Mouse (Mus musculus) testis, adult 2 months (tissue): ENCODE data around the gene Fbxw4. TPM values are rescaled to one million over a fixed set of nuclear protein-coding genes. Genes with fewer than 3 reads are reported as not detected.

ENCODE experiments used
- H3K27ac ChIP-seq: fragments of 200-500 bp; 2 replicates; pipeline ENCODE4 v1.5.1; 2012; ENCODE audit warnings: low read depth, low read length; ENCODE audit not compliant: control insufficient read depth, insufficient read depth
- H3K27me3 ChIP-seq: fragments of 200-500 bp; 2 replicates; pipeline ENCODE4 v1.6.1; 2012; ENCODE audit warnings: mild to moderate bottlenecking, low read length, moderate library complexity; ENCODE audit not compliant: control insufficient read depth, insufficient read depth
- H3K36me3 ChIP-seq: fragments of 200-500 bp; 2 replicates; pipeline ENCODE4 v1.6.1; 2012; ENCODE audit warnings: mild to moderate bottlenecking, low read length; ENCODE audit not compliant: control insufficient read depth, insufficient read depth
- H3K4me1 ChIP-seq: fragments of 200-500 bp; 2 replicates; pipeline ENCODE4 v1.6.1; 2012; ENCODE audit warnings: low read length; ENCODE audit not compliant: control insufficient read depth, insufficient read depth
- H3K4me3 ChIP-seq: fragments of 200-500 bp; 2 replicates; pipeline ENCODE4 v1.5.1; 2012; ENCODE audit warnings: low read depth, mild to moderate bottlenecking, low read length, moderate library complexity, mixed read lengths; ENCODE audit not compliant: control insufficient read depth
- CTCF ChIP-seq: fragments of 200-500 bp; IDR thresholded peaks from 2 replicates; pipeline ENCODE4 v1.5.1; 2012; ENCODE audit warnings: low read depth, mild to moderate bottlenecking, inconsistent platforms, low read length, moderate library complexity; ENCODE audit not compliant: control insufficient read depth, insufficient read depth, insufficient replicate concordance
- POLR2A ChIP-seq: fragments of 200-500 bp; IDR thresholded peaks from 2 replicates; pipeline ENCODE4 v1.6.1; 2012; ENCODE audit warnings: low read depth, mild to moderate bottlenecking, inconsistent platforms, low read length, moderate library complexity; ENCODE audit not compliant: control insufficient read depth
- polyA plus RNA-seq: library from polyadenylated mRNA; depleted of rRNA; stranded (reverse); fragments of >200 nt; gene quantifications from 2 replicates; pipeline ENCODE4 v1.2.3, GENCODE M21; 2012

Gene Fbxw4
- polyA plus RNA-seq, 1 experiment = 21.5 TPM

DNA sequence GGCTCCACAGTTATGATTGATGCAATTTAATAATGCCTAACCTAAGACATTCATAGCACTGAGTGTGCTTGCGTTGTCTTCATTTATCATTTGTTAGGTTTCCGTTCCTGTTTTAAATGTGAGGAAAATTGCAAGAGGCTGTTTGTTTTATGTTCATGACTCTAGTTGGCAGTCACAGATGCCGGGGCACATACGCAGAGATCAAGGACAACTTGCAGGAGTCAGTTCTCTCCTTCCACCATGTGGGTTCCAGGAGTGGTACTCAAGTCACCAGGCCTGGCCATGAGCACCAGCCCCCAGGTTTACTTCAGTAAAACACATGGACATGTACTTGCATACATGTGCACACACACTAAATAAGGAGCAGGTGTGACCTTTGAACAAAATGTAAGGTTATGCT, 8.9 kb upstream of the Fbxw4 start:
- TF ChIP-seq CTCF (no peak), POLR2A (no peak)

DNA sequence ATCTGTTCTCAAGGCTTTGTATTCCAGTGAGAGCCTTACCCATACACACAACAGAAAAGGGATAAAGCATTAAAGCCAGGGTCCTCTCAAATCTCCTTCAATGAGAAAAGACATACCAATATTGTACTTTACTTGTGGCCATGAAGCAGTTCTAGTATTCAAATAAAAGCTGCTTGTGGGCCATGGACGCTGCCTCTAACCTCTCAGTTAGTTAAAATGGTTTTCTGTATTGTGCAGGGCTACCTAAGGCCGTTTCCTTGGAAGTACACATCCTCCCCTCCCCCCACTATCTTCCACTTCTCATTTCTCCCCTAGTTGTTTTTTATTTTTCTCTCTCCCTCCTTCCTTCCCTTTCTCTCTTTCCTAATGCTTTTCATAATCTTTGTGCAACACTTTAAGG, 3.7 kb upstream of the Fbxw4 start:
- H3K36me3 ChIP-seq = no peaks in the 10 kb centered on the region
- TF ChIP-seq CTCF (no peak), POLR2A (no peak)
- no peak overlapping the region for H3K27ac ChIP-seq
- no peaks in the 10 kb centered on the region for H3K27me3 ChIP-seq
- peaks cover 7% of the 10 kb centered on the region for H3K4me1 ChIP-seq
- H3K4me3 ChIP-seq = no peak overlapping the region

More for the DNA sequence above, 8.9 kb upstream of the Fbxw4 start:
- no peak overlapping the region for H3K4me3 ChIP-seq
- no peaks in the 10 kb centered on the region for H3K27me3 ChIP-seq
- H3K4me1 ChIP-seq = no peaks in the 10 kb centered on the region
- H3K27ac ChIP-seq = no peak overlapping the region
- H3K36me3 ChIP-seq = no peaks in the 10 kb centered on the region

- H3K27ac ChIP-seq = peak overlapping the region; percentile 86
- peaks cover 7% of the 10 kb centered on the region for H3K4me1 ChIP-seq
- H3K36me3 ChIP-seq = no peaks in the 10 kb centered on the region
- TF ChIP-seq CTCF (no peak), POLR2A (no peak)
- H3K27me3 ChIP-seq = no peaks in the 10 kb centered on the region
- peak overlapping the region; percentile 92 for H3K4me3 ChIP-seq
Measured at GRCm38 (mm10) chr19:45660503-45660790, 335 bp upstream of the Fbxw4 start.

DNA sequence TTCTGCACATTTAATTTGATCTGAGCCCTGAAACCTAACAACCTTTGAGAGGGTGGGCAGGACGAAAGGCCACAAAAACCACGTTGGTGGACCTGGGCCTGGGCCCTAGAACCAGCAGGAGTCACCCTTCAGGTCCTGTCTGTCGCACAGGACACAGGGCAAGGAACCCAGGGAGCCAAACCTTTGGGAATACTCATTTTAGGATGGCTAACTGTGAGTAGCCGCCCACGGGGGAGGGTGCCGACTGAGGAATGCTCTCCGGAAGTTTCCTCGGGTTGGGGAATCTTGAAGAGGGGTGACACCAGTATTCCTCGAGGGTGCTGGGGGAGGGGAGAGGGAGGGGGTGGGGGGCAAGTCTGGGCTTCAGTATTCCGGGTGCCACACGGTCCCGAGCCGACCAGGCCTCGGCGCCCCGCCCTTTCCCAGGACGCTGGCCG, 793 bp downstream of the Fbxw4 start:
- Histone ChIP-seq H3K27ac (peak overlapping the region; percentile 91), H3K4me1 (peaks cover 7% of the 10 kb centered on the region), H3K27me3 (no peaks in the 10 kb centered on the region), H3K36me3 (no peaks in the 10 kb centered on the region), H3K4me3 (peak overlapping the region; percentile 92)
- no peak for TF ChIP-seq POLR2A
- no peak for TF ChIP-seq CTCF

DNA sequence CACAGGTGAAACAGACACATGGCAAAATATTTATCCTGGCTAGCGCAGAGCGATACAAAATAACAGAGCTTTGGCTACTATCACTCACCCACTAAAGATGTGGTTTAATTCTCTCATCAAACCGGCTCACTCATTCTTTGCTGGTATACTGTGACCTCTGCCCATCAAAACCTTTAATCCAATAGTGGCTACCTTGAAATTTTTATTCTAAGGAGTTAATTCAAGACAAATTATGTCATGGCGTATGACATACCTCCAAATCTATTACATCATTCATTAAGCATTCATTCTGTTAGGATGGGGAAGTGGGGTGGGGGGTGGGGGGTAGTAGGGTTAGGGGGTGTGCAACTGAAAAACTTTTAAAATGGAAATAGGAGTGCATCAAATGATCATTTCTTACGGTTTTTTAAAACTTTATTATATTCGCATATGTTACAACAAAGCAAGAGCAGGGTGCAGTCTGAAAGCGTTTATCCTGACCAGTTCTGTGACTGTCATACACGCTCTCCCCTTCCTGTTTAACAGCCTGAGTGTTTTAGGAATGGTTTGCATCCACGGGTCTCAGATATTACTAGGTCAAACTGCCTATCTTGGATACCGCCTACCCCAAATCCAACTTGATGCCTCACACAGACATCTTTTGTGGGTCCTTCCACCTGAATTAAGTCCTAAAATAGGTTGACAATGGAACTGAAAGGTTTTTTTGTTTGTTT, 1.4 kb downstream of the Fbxw4 start:
- Histone ChIP-seq H3K27me3 (no peaks in the 10 kb centered on the region), H3K36me3 (no peaks in the 10 kb centered on the region), H3K4me1 (peaks cover 7% of the 10 kb centered on the region), H3K4me3 (peak overlapping the region; percentile 92), H3K27ac (no peak overlapping the region)
- TF ChIP-seq CTCF (no peak), POLR2A (no peak)

DNA sequence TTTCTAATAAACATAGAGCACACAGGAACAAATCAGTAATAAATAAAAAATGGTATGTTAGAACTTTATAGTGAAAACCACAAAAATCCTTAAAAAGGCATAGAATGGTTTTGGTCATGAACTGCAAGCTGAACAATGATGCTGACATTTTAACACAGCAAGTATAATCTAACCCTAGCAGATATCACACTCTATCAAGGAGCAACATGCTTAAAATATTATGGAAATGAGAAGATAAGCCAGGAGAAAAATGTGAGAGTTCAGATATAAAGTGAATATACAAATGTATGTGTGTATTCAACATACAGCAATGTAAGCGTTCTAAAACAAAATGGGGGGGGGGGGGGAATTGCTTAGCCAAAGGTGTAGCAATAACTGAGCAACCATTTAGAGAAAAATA, 2.3 kb downstream of the Fbxw4 start:
- Histone ChIP-seq H3K36me3 (no peaks in the 10 kb centered on the region), H3K27ac (no peak overlapping the region), H3K4me3 (no peak overlapping the region), H3K27me3 (no peaks in the 10 kb centered on the region), H3K4me1 (peaks cover 7% of the 10 kb centered on the region)
- TF ChIP-seq POLR2A (no peak), CTCF (no peak)

- no peaks in the 10 kb centered on the region for H3K36me3 ChIP-seq
- no peaks in the 10 kb centered on the region for H3K27me3 ChIP-seq
- H3K4me3 ChIP-seq = no peak overlapping the region
- TF ChIP-seq POLR2A (no peak), CTCF (no peak)
- peaks cover 7% of the 10 kb centered on the region for H3K4me1 ChIP-seq
- no peak overlapping the region for H3K27ac ChIP-seq
Measured at GRCm38 (mm10) chr19:45656810-45657595, 3.1 kb downstream of the Fbxw4 start.

DNA sequence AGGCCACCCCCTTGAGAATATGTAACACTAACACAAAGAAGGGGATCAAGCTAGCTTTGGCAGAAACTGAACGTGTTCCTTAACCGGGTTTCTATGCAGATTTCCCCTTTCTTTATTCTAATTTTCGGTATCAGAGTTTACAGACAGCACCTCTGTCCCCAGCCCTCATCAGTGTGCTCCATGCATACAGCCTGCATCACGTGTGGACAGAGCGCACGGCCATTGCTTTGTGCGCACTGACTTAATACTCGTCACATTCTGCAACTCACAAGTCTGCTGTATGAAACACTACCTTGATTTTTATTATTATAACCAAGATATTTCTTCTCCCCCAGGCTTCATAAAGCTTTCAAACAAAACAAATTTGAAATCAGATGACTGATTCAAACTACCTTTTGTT, 4.2 kb downstream of the Fbxw4 start:
- Histone ChIP-seq H3K27me3 (no peaks in the 10 kb centered on the region), H3K36me3 (no peaks in the 10 kb centered on the region), H3K4me1 (peaks cover 7% of the 10 kb centered on the region), H3K4me3 (no peak overlapping the region), H3K27ac (no peak overlapping the region)
- TF ChIP-seq CTCF (no peak), POLR2A (no peak)
